Mouse (Mus musculus) intestine, embryonic 14.5 days (tissue): Measurements from ENCODE around the gene Tcn2. TPM values are rescaled to one million over a fixed set of nuclear protein-coding genes. Genes with fewer than 3 reads are reported as not detected.

Source experiments
- ATAC-seq: fragments of 200-750 bp; cut with Nextera tagmentation; replicated peaks from 2 replicates; pipeline ENCODE4 v1.8.0; 2017; ENCODE audit warnings: low read depth, moderate number of reproducible peaks, moderate TSS enrichment, moderate library complexity; ENCODE audit not compliant: low FRiP score, low TSS enrichment
- DNase-seq: peaks from one replicate; pipeline ENCODE4 v3.0.0-alpha.2; 2018; ENCODE audit warnings: low spot score
- H3K27ac ChIP-seq: fragments of 300-500 bp; sonication (generic); 2 replicates; pipeline ENCODE4 v1.5.1; 2014; ENCODE audit warnings: low read depth, mild to moderate bottlenecking, control low read depth
- H3K27me3 ChIP-seq: fragments of 300-500 bp; sonication (generic); replicated peaks from 2 replicates; pipeline ENCODE4 v1.6.1; 2014; ENCODE audit warnings: low read length, control low read depth; ENCODE audit not compliant: control insufficient read depth, insufficient read depth
- H3K36me3 ChIP-seq: fragments of 300-500 bp; sonication (generic); 2 replicates; pipeline ENCODE4 v1.6.1; 2014; ENCODE audit warnings: low read length, control low read depth; ENCODE audit not compliant: control insufficient read depth, insufficient read depth
- H3K4me1 ChIP-seq: fragments of 300-500 bp; sonication (generic); replicated peaks from 2 replicates; pipeline ENCODE4 v1.6.1; 2014; ENCODE audit warnings: low read length, control low read depth, mixed read lengths; ENCODE audit not compliant: control insufficient read depth, insufficient read depth
- H3K4me2 ChIP-seq: fragments of 300-500 bp; sonication (generic); 2 replicates; pipeline ENCODE4 v1.6.1; 2014; ENCODE audit warnings: low read length
- H3K4me3 ChIP-seq: fragments of 300-500 bp; sonication (generic); 2 replicates; pipeline ENCODE4 v1.5.1; 2014; ENCODE audit warnings: low read depth, low read length, control low read depth, mixed read lengths
- H3K9ac ChIP-seq: fragments of 300-500 bp; sonication (generic); 2 replicates; pipeline ENCODE4 v1.6.1; 2014; ENCODE audit warnings: mild to moderate bottlenecking, low read length
- H3K9me3 ChIP-seq: fragments of 300-500 bp; sonication (generic); 2 replicates; pipeline ENCODE4 v1.6.1; 2016; ENCODE audit warnings: low read length, control low read depth; ENCODE audit not compliant: control insufficient read depth
- WGBS: fragments of 180-500 bp; shearing (Covaris S2); extraction: QIAGEN DNeasy Blood & Tissue Kit; methylation state at CpG from one replicate; pipeline ENCODE4 v1.1.7; 2014; 5-methylcytosine and 5-hydroxymethylcytosine counted together
- polyA plus RNA-seq: library from polyadenylated mRNA; unstranded; fragments of >200 nt; fragmentation: Nextera tagmentation; extraction: Ambion mirVana; gene quantifications from 2 replicates; pipeline ENCODE4 v1.2.1, GENCODE M21; 2014

Tcn2 gene
- polyA plus RNA-seq, 1 experiment from 2014 or later = 37.9 TPM

GRCm38 (mm10) chr11:3941371-3941770 lies 9.4 kb upstream of the Tcn2 start:
- 89% methylated on average over 7 of the region's 7 CpGs for WGBS
- no peak overlapping the region for H3K9ac ChIP-seq
- no peaks in the 10 kb centered on the region for H3K36me3 ChIP-seq
- peaks cover 7% of the 10 kb centered on the region; the same call in 1 of the 2 replicates for H3K27me3 ChIP-seq
- DNase-seq = no peak
- no peak overlapping the region for H3K27ac ChIP-seq
- no peak for ATAC-seq
- no peak overlapping the region for H3K4me3 ChIP-seq
- H3K9me3 ChIP-seq = no peaks in the 10 kb centered on the region
- H3K4me1 ChIP-seq = no peaks in the 10 kb centered on the region
- no peak overlapping the region for H3K4me2 ChIP-seq

- Histone ChIP-seq H3K27ac (no peak overlapping the region), H3K9me3 (no peaks in the 10 kb centered on the region), H3K9ac (no peak overlapping the region), H3K27me3 (no peaks in the 10 kb centered on the region), H3K4me2 (no peak overlapping the region), H3K4me3 (no peak overlapping the region), H3K36me3 (no peaks in the 10 kb centered on the region), H3K4me1 (peaks cover under 1% of the 10 kb centered on the region; the same call in 1 of the 2 replicates)
- DNase-seq = no peak
- 71% methylated on average over 13 of the region's 13 CpGs for WGBS
- no peak for ATAC-seq
These were observed 5.4 kb upstream of the Tcn2 start for GRCm38 (mm10) chr11:3937321-3937874.

GRCm38 (mm10) chr11:3936318-3936717 lies 4.4 kb upstream of the Tcn2 start:
- DNase-seq (no peak), ATAC-seq (no peak)
- H3K9ac ChIP-seq = no peak overlapping the region
- no peak overlapping the region for H3K4me3 ChIP-seq
- no peak overlapping the region for H3K27ac ChIP-seq
- WGBS = 85% methylated on average over 3 of the region's 3 CpGs
- no peak overlapping the region for H3K4me2 ChIP-seq
- no peaks in the 10 kb centered on the region for H3K27me3 ChIP-seq
- H3K9me3 ChIP-seq = no peaks in the 10 kb centered on the region
- no peaks in the 10 kb centered on the region for H3K36me3 ChIP-seq
- peaks cover 5% of the 10 kb centered on the region; the same call in 1 of the 2 replicates for H3K4me1 ChIP-seq

- no peak overlapping the region for H3K4me3 ChIP-seq
- H3K9me3 ChIP-seq = no peaks in the 10 kb centered on the region
- no peaks in the 10 kb centered on the region for H3K27me3 ChIP-seq
- H3K27ac ChIP-seq = no peak overlapping the region
- WGBS = 81% methylated on average over 4 of the region's 4 CpGs
- DNase-seq (no peak), ATAC-seq (no peak)
- H3K4me1 ChIP-seq = peaks cover 7% of the 10 kb centered on the region; the same call in 1 of the 2 replicates
- no peak overlapping the region for H3K4me2 ChIP-seq
- H3K36me3 ChIP-seq = no peaks in the 10 kb centered on the region
- no peak overlapping the region for H3K9ac ChIP-seq
These were observed 3.2 kb upstream of the Tcn2 start for GRCm38 (mm10) chr11:3935135-3935534.

GRCm38 (mm10) chr11:3933756-3934285 lies 1.9 kb upstream of the Tcn2 start:
- Histone ChIP-seq H3K4me2 (no peak overlapping the region), H3K9me3 (no peaks in the 10 kb centered on the region), H3K4me1 (peaks cover 7% of the 10 kb centered on the region; the same call in 1 of the 2 replicates), H3K27me3 (no peaks in the 10 kb centered on the region), H3K36me3 (no peaks in the 10 kb centered on the region), H3K27ac (no peak overlapping the region), H3K4me3 (no peak overlapping the region), H3K9ac (no peak overlapping the region)
- ATAC-seq (no peak), DNase-seq (no peak)
- 92% methylated on average over 9 of the region's 9 CpGs for WGBS

GRCm38 (mm10) chr11:3930931-3931330 lies 1.0 kb downstream of the Tcn2 start:
- ATAC-seq = no peak
- peaks cover 7% of the 10 kb centered on the region; the same call in 1 of the 2 replicates for H3K4me1 ChIP-seq
- no peak for DNase-seq
- H3K4me2 ChIP-seq = peak overlapping the region; percentile 65
- peak overlapping the region; percentile 34; the same call in 1 of the 2 replicates for H3K9ac ChIP-seq
- H3K36me3 ChIP-seq = peaks cover 10% of the 10 kb centered on the region; the same call in 1 of the 2 replicates
- H3K27me3 ChIP-seq = no peaks in the 10 kb centered on the region
- 39% methylated on average over 6 of the region's 6 CpGs for WGBS
- H3K4me3 ChIP-seq = peak overlapping the region; percentile 49; the same call in 1 of the 2 replicates
- H3K9me3 ChIP-seq = no peaks in the 10 kb centered on the region
- H3K27ac ChIP-seq = no peak overlapping the region

- Histone ChIP-seq H3K27me3 (no peaks in the 10 kb centered on the region), H3K9ac (no peak overlapping the region), H3K4me2 (no peak overlapping the region), H3K27ac (no peak overlapping the region), H3K36me3 (peaks cover 17% of the 10 kb centered on the region; the same call in 1 of the 2 replicates), H3K4me1 (peaks cover 7% of the 10 kb centered on the region; the same call in 1 of the 2 replicates), H3K9me3 (no peaks in the 10 kb centered on the region), H3K4me3 (no peak overlapping the region)
- no peak for ATAC-seq
- no peak for DNase-seq
- 82% methylated on average over 4 of the region's 4 CpGs for WGBS
These were observed 1.9 kb downstream of the Tcn2 start for GRCm38 (mm10) chr11:3930019-3930418.

GRCm38 (mm10) chr11:3925916-3926315 lies 6.0 kb downstream of the Tcn2 start:
- H3K9ac ChIP-seq = no peak overlapping the region
- ATAC-seq = no peak
- H3K4me3 ChIP-seq = no peak overlapping the region
- no peak overlapping the region for H3K4me2 ChIP-seq
- H3K27me3 ChIP-seq = no peaks in the 10 kb centered on the region
- no peak for DNase-seq
- no peaks in the 10 kb centered on the region for H3K9me3 ChIP-seq
- no peaks in the 10 kb centered on the region for H3K4me1 ChIP-seq
- no peak overlapping the region for H3K27ac ChIP-seq
- 93% methylated on average over 10 of the region's 10 CpGs for WGBS
- H3K36me3 ChIP-seq = peaks cover 29% of the 10 kb centered on the region; the same call in 1 of the 2 replicates

- Histone ChIP-seq H3K27me3 (no peaks in the 10 kb centered on the region), H3K36me3 (peaks cover 29% of the 10 kb centered on the region; the same call in 1 of the 2 replicates), H3K9me3 (no peaks in the 10 kb centered on the region), H3K4me1 (no peaks in the 10 kb centered on the region), H3K9ac (no peak overlapping the region), H3K27ac (no peak overlapping the region), H3K4me2 (no peak overlapping the region), H3K4me3 (no peak overlapping the region)
- ATAC-seq = no peak
- WGBS = 92% methylated on average over 6 of the region's 6 CpGs
- DNase-seq = no peak
These were observed 9.2 kb downstream of the Tcn2 start for GRCm38 (mm10) chr11:3922731-3923130.
